Mouse (Mus musculus) liver, embryonic 14.5 days (tissue): ENCODE data around the gene Deaf1.

Experiments used
- CTCF ChIP-seq: IDR thresholded peaks from 2 replicates; pipeline ENCODE4 v1.5.1; 2016; ENCODE audit warnings: antibody characterized with exemption, low read depth, control low read depth
- EP300 ChIP-seq: IDR thresholded peaks from 2 replicates; pipeline ENCODE4 v1.6.1; 2016; ENCODE audit warnings: antibody characterized with exemption, low read depth

- TF ChIP-seq CTCF: no peak
- no peak for TF ChIP-seq EP300
Measured at GRCm38 (mm10) chr7:141302702-141303268, 24.7 kb downstream of the Deaf1 start.
